Mouse (Mus musculus) embryonic facial prominence, embryonic 13.5 days (tissue): ENCODE results near the gene Clstn3. TPM values are rescaled to one million over a fixed set of nuclear protein-coding genes. Genes with fewer than 3 reads are reported as not detected.
A peak's percentile ranks its signal among the peaks of the same experiment; 100 is the strongest.
"Not testable (repeated sequence)": the region's sequence is repeated elsewhere in the genome, so short reads cannot be mapped to it uniquely, and the experiment has no call there.

Source experiments
- ATAC-seq: fragments of 200-750 bp; cut with Nextera tagmentation; 2 replicates; pipeline ENCODE4 v1.8.0; 2017; ENCODE audit warnings: low read depth; ENCODE audit not compliant: insufficient number of reproducible peaks, insufficient read depth, low FRiP score, low TSS enrichment
- H3K27ac ChIP-seq: fragments of 300-500 bp; sonication (generic); 2 replicates; pipeline ENCODE4 v1.5.1; 2015; ENCODE audit warnings: moderate library complexity, mild to moderate bottlenecking, inconsistent platforms
- H3K27me3 ChIP-seq: fragments of 300-500 bp; sonication (generic); 2 replicates; pipeline ENCODE4 v1.6.1; 2015; ENCODE audit warnings: mild to moderate bottlenecking, inconsistent platforms
- H3K36me3 ChIP-seq: fragments of 300-500 bp; sonication (generic); 2 replicates; pipeline ENCODE4 v1.6.1; 2015; ENCODE audit warnings: mild to moderate bottlenecking, inconsistent platforms
- H3K4me1 ChIP-seq: fragments of 300-500 bp; sonication (generic); 2 replicates; pipeline ENCODE4 v1.6.1; 2015; ENCODE audit warnings: inconsistent platforms
- H3K4me2 ChIP-seq: fragments of 300-500 bp; sonication (generic); 2 replicates; pipeline ENCODE4 v1.6.1; 2015; ENCODE audit warnings: moderate library complexity, mild to moderate bottlenecking, inconsistent platforms
- H3K4me3 ChIP-seq: fragments of 300-500 bp; sonication (generic); 2 replicates; pipeline ENCODE4 v1.5.1; 2015; ENCODE audit warnings: mild to moderate bottlenecking, inconsistent platforms
- H3K9ac ChIP-seq: fragments of 300-500 bp; sonication (generic); 2 replicates; pipeline ENCODE4 v1.6.1; 2015; ENCODE audit warnings: mild to moderate bottlenecking, inconsistent platforms
- H3K9me3 ChIP-seq: fragments of 300-500 bp; sonication (generic); 2 replicates; pipeline ENCODE4 v1.6.1; 2016; ENCODE audit warnings: inconsistent platforms
- WGBS: fragments of 180-500 bp; shearing (Covaris S2); methylation state at CpG from one replicate; pipeline ENCODE4 v1.1.7; 2015; ENCODE audit warnings: mixed read lengths; 5-methylcytosine and 5-hydroxymethylcytosine counted together
- polyA plus RNA-seq: library from polyadenylated mRNA; unstranded; fragments of >200 nt; fragmentation: Nextera tagmentation; extraction: Ambion mirVana; gene quantifications from 2 replicates; pipeline ENCODE4 v1.2.1, GENCODE M21; 2015

Gene Clstn3
- polyA plus RNA-seq, 1 experiment from 2014 or later, result 11.6 TPM

GRCm38 (mm10) chr6:124426604-124427003 is 38.0 kb downstream of the Clstn3 start:
- Histone ChIP-seq H3K4me1 (peaks cover 9% of the 10 kb centered on the region), H3K27me3 (no peaks in the 10 kb centered on the region), H3K4me3 (no peak overlapping the region), H3K9me3 (no peaks in the 10 kb centered on the region), H3K27ac (no peak overlapping the region), H3K9ac (no peak overlapping the region), H3K36me3 (no peaks in the 10 kb centered on the region), H3K4me2 (no peak overlapping the region)
- ATAC-seq, result no peak
- 79% methylated on average over 3 of the region's 3 CpGs for WGBS

GRCm38 (mm10) chr6:124425523-124425922 is 39.1 kb downstream of the Clstn3 start:
- Histone ChIP-seq H3K9ac (no peak overlapping the region), H3K9me3 (no peaks in the 10 kb centered on the region), H3K27ac (no peak overlapping the region), H3K4me1 (no peaks in the 10 kb centered on the region), H3K4me2 (no peak overlapping the region), H3K27me3 (no peaks in the 10 kb centered on the region), H3K4me3 (no peak overlapping the region), H3K36me3 (no peaks in the 10 kb centered on the region)
- ATAC-seq, result no peak
- WGBS, result 77% methylated on average over 6 of the region's 6 CpGs

GRCm38 (mm10) chr6:124425042-124425441 is 39.6 kb downstream of the Clstn3 start:
- not testable (repeated sequence) for H3K36me3 ChIP-seq, H3K4me2 ChIP-seq, H3K4me3 ChIP-seq, H3K9me3 ChIP-seq, H3K9ac ChIP-seq, ATAC-seq, H3K27ac ChIP-seq, H3K27me3 ChIP-seq, H3K4me1 ChIP-seq
- WGBS, result 60% methylated on average over 7 of the region's 7 CpGs

GRCm38 (mm10) chr6:124424068-124424498 is 40.5 kb downstream of the Clstn3 start:
- no peak overlapping the region for H3K27ac ChIP-seq
- no peaks in the 10 kb centered on the region for H3K9me3 ChIP-seq
- WGBS, result 52% methylated on average over 1 of the region's 1 CpGs
- H3K4me1 ChIP-seq, result no peaks in the 10 kb centered on the region
- H3K9ac ChIP-seq, result no peak overlapping the region
- ATAC-seq, result no peak
- no peaks in the 10 kb centered on the region for H3K27me3 ChIP-seq
- H3K4me2 ChIP-seq, result no peak overlapping the region
- no peaks in the 10 kb centered on the region for H3K36me3 ChIP-seq
- no peak overlapping the region for H3K4me3 ChIP-seq

GRCm38 (mm10) chr6:124418686-124419085 is 45.9 kb downstream of the Clstn3 start:
- H3K27ac ChIP-seq, result no peak overlapping the region
- H3K27me3 ChIP-seq, result no peaks in the 10 kb centered on the region
- peaks cover 9% of the 10 kb centered on the region; the same call in 1 of the 2 replicates for H3K4me1 ChIP-seq
- no peak overlapping the region for H3K4me3 ChIP-seq
- no peak overlapping the region for H3K9ac ChIP-seq
- H3K36me3 ChIP-seq, result no peaks in the 10 kb centered on the region
- H3K9me3 ChIP-seq, result no peaks in the 10 kb centered on the region
- ATAC-seq, result no peak
- 91% methylated on average over 3 of the region's 3 CpGs for WGBS
- H3K4me2 ChIP-seq, result no peak overlapping the region

GRCm38 (mm10) chr6:124415347-124416088 is 49.1 kb downstream of the Clstn3 start:
- Histone ChIP-seq H3K9me3 (no peaks in the 10 kb centered on the region), H3K27ac (peak overlapping the region; percentile 87), H3K4me3 (peak overlapping the region; percentile 86), H3K9ac (peak overlapping the region; percentile 89), H3K36me3 (peaks cover 21% of the 10 kb centered on the region), H3K27me3 (no peaks in the 10 kb centered on the region), H3K4me1 (peaks cover 15% of the 10 kb centered on the region), H3K4me2 (peak overlapping the region; percentile 79)
- 3% methylated on average over 21 of the region's 21 CpGs for WGBS
- peak; percentile 38 for ATAC-seq

GRCm38 (mm10) chr6:124414927-124415325 is 49.7 kb downstream of the Clstn3 start, which contains the start of gene Pex5:
Gene Pex5 (minus strand): TSS chr6:124415067.
- under 1% methylated on average over 29 of the region's 36 CpGs for WGBS

GRCm38 (mm10) chr6:124414150-124414926 is 50.3 kb downstream of the Clstn3 start:
- Histone ChIP-seq H3K9ac (peak overlapping the region; percentile 89), H3K36me3 (peaks cover 24% of the 10 kb centered on the region), H3K4me1 (peaks cover 15% of the 10 kb centered on the region), H3K27me3 (no peaks in the 10 kb centered on the region), H3K4me3 (peak overlapping the region; percentile 86), H3K4me2 (peak overlapping the region; percentile 79), H3K9me3 (no peaks in the 10 kb centered on the region), H3K27ac (peak overlapping the region; percentile 87)
- 2% methylated on average over 35 of the region's 45 CpGs for WGBS
- peak; percentile 60 for ATAC-seq

More at GRCm38 (mm10) chr6:124414927-124415325, 49.7 kb downstream of the Clstn3 start, which contains the start of gene Pex5:
- ATAC-seq, result peak; percentile 94
- Histone ChIP-seq H3K36me3 (peaks cover 24% of the 10 kb centered on the region), H3K4me1 (peaks cover 15% of the 10 kb centered on the region), H3K27me3 (no peaks in the 10 kb centered on the region), H3K9me3 (no peaks in the 10 kb centered on the region), H3K27ac (peak within 1 kb of the TSS; percentile 87), H3K9ac (peak within 1 kb of the TSS; percentile 89), H3K4me2 (peak within 1 kb of the TSS; percentile 79), H3K4me3 (peak within 1 kb of the TSS; percentile 86)

GRCm38 (mm10) chr6:124413770-124414149 is 50.8 kb downstream of the Clstn3 start:
- ATAC-seq, result no peak
- peak overlapping the region; percentile 79 for H3K4me2 ChIP-seq
- H3K9me3 ChIP-seq, result no peaks in the 10 kb centered on the region
- H3K27ac ChIP-seq, result peak overlapping the region; percentile 87
- H3K27me3 ChIP-seq, result no peaks in the 10 kb centered on the region
- peaks cover 30% of the 10 kb centered on the region for H3K36me3 ChIP-seq
- peaks cover 20% of the 10 kb centered on the region for H3K4me1 ChIP-seq
- WGBS, result 43% methylated on average over 3 of the region's 3 CpGs
- peak overlapping the region; percentile 86 for H3K4me3 ChIP-seq
- peak overlapping the region; percentile 89 for H3K9ac ChIP-seq

GRCm38 (mm10) chr6:124408355-124408754 is 56.2 kb downstream of the Clstn3 start:
- no peak for ATAC-seq
- no peak overlapping the region for H3K4me2 ChIP-seq
- no peaks in the 10 kb centered on the region for H3K9me3 ChIP-seq
- H3K27ac ChIP-seq, result no peak overlapping the region
- WGBS, result 85% methylated on average over 5 of the region's 5 CpGs
- H3K9ac ChIP-seq, result no peak overlapping the region
- H3K27me3 ChIP-seq, result no peaks in the 10 kb centered on the region
- peaks cover 75% of the 10 kb centered on the region for H3K36me3 ChIP-seq
- peaks cover 8% of the 10 kb centered on the region for H3K4me1 ChIP-seq
- H3K4me3 ChIP-seq, result no peak overlapping the region

GRCm38 (mm10) chr6:124407180-124407579 is 57.4 kb downstream of the Clstn3 start:
- no peak overlapping the region for H3K4me2 ChIP-seq
- H3K9me3 ChIP-seq, result no peaks in the 10 kb centered on the region
- no peak overlapping the region for H3K27ac ChIP-seq
- no peak overlapping the region for H3K9ac ChIP-seq
- no peak for ATAC-seq
- no peak overlapping the region for H3K4me3 ChIP-seq
- peaks cover 82% of the 10 kb centered on the region for H3K36me3 ChIP-seq
- no peaks in the 10 kb centered on the region for H3K27me3 ChIP-seq
- peaks cover 5% of the 10 kb centered on the region; the same call in 1 of the 2 replicates for H3K4me1 ChIP-seq
